Comparison of ENCODE assay signal across 20 mouse cellular contexts in the genomic region with DNA sequence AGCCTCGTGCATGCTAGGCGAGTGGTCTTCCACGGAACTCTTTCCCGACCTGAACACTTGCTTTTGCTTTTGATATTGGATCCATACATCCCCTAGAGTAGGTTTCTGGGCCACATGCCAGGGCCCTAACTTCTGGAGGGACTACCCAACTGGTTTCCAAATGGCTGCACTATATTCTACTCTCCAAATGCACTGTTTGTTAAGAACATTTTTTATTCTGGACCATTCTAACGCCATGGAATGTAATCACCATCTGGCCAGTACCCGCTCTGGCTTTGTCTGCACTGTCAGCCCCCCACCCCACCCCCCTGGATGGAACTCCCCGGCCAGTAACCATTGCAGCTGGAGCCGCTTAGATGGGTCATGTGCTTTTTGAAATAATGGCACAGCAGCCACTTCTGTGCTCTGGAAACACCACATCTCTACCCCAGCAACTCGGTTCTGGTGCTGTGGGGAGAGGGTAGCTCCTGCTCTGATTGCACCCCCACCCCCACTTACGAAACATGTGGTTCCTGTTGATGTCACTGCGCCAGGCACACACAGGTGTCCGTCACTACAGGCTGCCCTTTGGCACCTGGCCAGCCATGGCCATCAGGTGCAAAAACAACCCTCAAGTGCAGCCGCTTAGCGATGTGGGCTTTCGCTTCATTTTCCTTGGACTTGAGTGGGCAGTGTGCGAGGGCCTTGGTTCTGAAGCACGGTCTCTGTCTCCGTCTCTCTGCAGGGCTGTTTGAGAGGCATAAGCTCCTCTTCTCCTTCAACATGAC. TPM values are rescaled to one million over a fixed set of nuclear protein-coding genes. Genes with fewer than 3 reads are reported as not detected.
DNase-seq lines count a peak whose midpoint lies in the region; ATAC-seq lines count a peak whose summit lies in the region.
"Had no signal": no experiment of that assay in that cellular context is flagged by ENCODE, and none has a peak within 500 bp of the region (broad histone marks: within the 10 kb centered on the region; RNA-seq: fewer than 3 reads in every experiment).

No protein-coding gene starts in this region.

- H3K9ac ChIP-seq in embryonic facial prominence, embryonic 12.5 days: no peak overlapping the region
- no peak overlapping the region for H3K9ac ChIP-seq in embryonic facial prominence, embryonic 13.5 days

- H3K4me1 ChIP-seq in embryonic facial prominence, embryonic 12.5 days: 0 out of 2 replicates have a peak, but pooled peaks cover 4% of the 10 kb centered on the region
- no peaks in the 10 kb centered on the region for H3K4me1 ChIP-seq in embryonic facial prominence, embryonic 10.5 days
- H3K4me1 ChIP-seq in embryonic facial prominence, embryonic 13.5 days: peaks cover 14% of the 10 kb centered on the region; the same call in 1 of the 2 replicates
- no peaks in the 10 kb centered on the region for H3K4me1 ChIP-seq in heart, embryonic 10.5 days
- H3K4me1 ChIP-seq: midbrain, embryonic 10.5 days had no signal

- ATAC-seq in embryonic facial prominence, embryonic 12.5 days (ENCODE audit: insufficient number of reproducible peaks, insufficient read depth, low FRiP score, low TSS enrichment): no peak
- 0 out of 2 replicates have a peak, but pooled peaks have one; percentile 15 for ATAC-seq in embryonic facial prominence, embryonic 13.5 days (ENCODE audit: insufficient number of reproducible peaks, insufficient read depth, low FRiP score, low TSS enrichment, low read depth)
- ATAC-seq: forebrain, embryonic 14.5 days; hindbrain, postnatal 0 days; intestine, postnatal 0 days; Patski had no signal

- H3K36me3 ChIP-seq in embryonic facial prominence, embryonic 12.5 days: no peaks in the 10 kb centered on the region
- H3K36me3 ChIP-seq in embryonic facial prominence, embryonic 10.5 days (replicated peaks): no peaks in the 10 kb centered on the region
- no peaks in the 10 kb centered on the region for H3K36me3 ChIP-seq in embryonic facial prominence, embryonic 13.5 days
- H3K36me3 ChIP-seq in heart, embryonic 10.5 days: no peaks in the 10 kb centered on the region
- H3K36me3 ChIP-seq: hindbrain, embryonic 10.5 days; midbrain, embryonic 10.5 days had no signal

- H3K4me2 ChIP-seq in embryonic facial prominence, embryonic 12.5 days (replicated peaks): no peak overlapping the region
- no peak overlapping the region for H3K4me2 ChIP-seq in embryonic facial prominence, embryonic 13.5 days
- H3K4me2 ChIP-seq: liver, embryonic 11.5 days had no signal

- no peak overlapping the region for H3K4me3 ChIP-seq in embryonic facial prominence, embryonic 12.5 days
- H3K4me3 ChIP-seq in embryonic facial prominence, embryonic 10.5 days: no peak overlapping the region
- H3K4me3 ChIP-seq in embryonic facial prominence, embryonic 13.5 days: no peak overlapping the region
- H3K4me3 ChIP-seq in heart, embryonic 10.5 days: no peak overlapping the region
- H3K4me3 ChIP-seq: hindbrain, embryonic 10.5 days; midbrain, embryonic 10.5 days had no signal

- DNase-seq in embryonic facial prominence, embryonic 10.5 days (ENCODE audit: low spot score): no peak
- peak; percentile 55 for DNase-seq in right cerebral cortex, postnatal 4 days
- no peak for DNase-seq in right cerebral cortex, adult 18-20 months
- no peak for DNase-seq in layer of hippocampus, postnatal 36 days
- DNase-seq in heart, embryonic 10.5 days (ENCODE audit: low spot score): no peak
- DNase-seq: adrenal gland, adult 8-10 months; gastrocnemius, postnatal 25 days; lung, adult 18-20 months; retina, postnatal 1 day; spleen, adult 18-20 months had no signal

- H3K27me3 ChIP-seq in embryonic facial prominence, embryonic 12.5 days: no peaks in the 10 kb centered on the region
- no peaks in the 10 kb centered on the region for H3K27me3 ChIP-seq in embryonic facial prominence, embryonic 10.5 days (replicated peaks; ENCODE audit: low read depth, poor library complexity, severe bottlenecking)
- H3K27me3 ChIP-seq in embryonic facial prominence, embryonic 13.5 days: no peaks in the 10 kb centered on the region
- peaks cover 47% of the 10 kb centered on the region; the same call in 1 of the 2 replicates for H3K27me3 ChIP-seq in heart, embryonic 10.5 days (ENCODE audit: insufficient read depth, poor library complexity, severe bottlenecking)
- H3K27me3 ChIP-seq: Patski had no signal

- WGBS in embryonic facial prominence, embryonic 12.5 days: 74% methylated on average over 18 of the region's 18 CpGs
- 89% methylated on average over 18 of the region's 18 CpGs for WGBS in embryonic facial prominence, embryonic 10.5 days
- WGBS in embryonic facial prominence, embryonic 13.5 days: 70% methylated on average over 18 of the region's 18 CpGs
- 83% methylated on average over 18 of the region's 18 CpGs for WGBS in heart, embryonic 10.5 days

- 0 out of 2 replicates have a peak overlapping the region, but pooled peaks have one; percentile 20 for H3K27ac ChIP-seq in embryonic facial prominence, embryonic 12.5 days
- H3K27ac ChIP-seq in embryonic facial prominence, embryonic 10.5 days (replicated peaks): no peak overlapping the region
- no peak overlapping the region for H3K27ac ChIP-seq in embryonic facial prominence, embryonic 13.5 days
- H3K27ac ChIP-seq in heart, embryonic 10.5 days: no peak overlapping the region
- H3K27ac ChIP-seq: hindbrain, embryonic 10.5 days; hindbrain, postnatal 0 days; macrophage; midbrain, embryonic 10.5 days had no signal

- H3K9me3 ChIP-seq in embryonic facial prominence, embryonic 12.5 days: no peaks in the 10 kb centered on the region
- H3K9me3 ChIP-seq in embryonic facial prominence, embryonic 10.5 days: 0 out of 2 replicates have a peak, but pooled peaks cover 14% of the 10 kb centered on the region
- H3K9me3 ChIP-seq in embryonic facial prominence, embryonic 13.5 days: 0 out of 2 replicates have a peak, but pooled peaks cover 7% of the 10 kb centered on the region
- H3K9me3 ChIP-seq in heart, embryonic 10.5 days: peaks cover 6% of the 10 kb centered on the region
- H3K9me3 ChIP-seq: midbrain, embryonic 10.5 days had no signal

RNA-seq across cellular contexts. Expression of a gene that starts 39.9 kb away (rescaled TPM):
- polyA plus RNA-seq in embryonic facial prominence, embryonic 12.5 days (2016; fragmentation: Nextera tagmentation; extraction: Ambion mirVana): 13.4 and 13.5 TPM in 2 replicates
- polyA plus RNA-seq in embryonic facial prominence, embryonic 10.5 days (2016; fragmentation: Nextera tagmentation; extraction: Ambion mirVana): 12.1 and 13.8 TPM in 2 replicates
- polyA plus RNA-seq in embryonic facial prominence, embryonic 13.5 days (2015; fragmentation: Nextera tagmentation; extraction: Ambion mirVana): 7.1 and 8.7 TPM in 2 replicates
- 10 to 100 TPM; 79.0 to 79.2 TPM for total RNA-seq in layer of hippocampus, postnatal 36 days (2021)
- 5.0 and 7.8 TPM in 2 replicates for polyA plus RNA-seq in heart, embryonic 10.5 days (2016; fragmentation: Nextera tagmentation; extraction: Ambion mirVana)
- polyA plus RNA-seq: macrophage had no signal

RNA-seq across cellular contexts. Expression of a gene that starts 40.2 kb away (rescaled TPM):
- 116 and 118 TPM in 2 replicates for polyA plus RNA-seq in embryonic facial prominence, embryonic 12.5 days (2016; fragmentation: Nextera tagmentation; extraction: Ambion mirVana)
- 162 and 171 TPM in 2 replicates for polyA plus RNA-seq in embryonic facial prominence, embryonic 10.5 days (2016; fragmentation: Nextera tagmentation; extraction: Ambion mirVana)
- 107 and 113 TPM in 2 replicates for polyA plus RNA-seq in embryonic facial prominence, embryonic 13.5 days (2015; fragmentation: Nextera tagmentation; extraction: Ambion mirVana)
- 10 to 100 TPM; 70.6 to 79.1 TPM for total RNA-seq in layer of hippocampus, postnatal 36 days (2021)
- polyA plus RNA-seq in heart, embryonic 10.5 days (2016; fragmentation: Nextera tagmentation; extraction: Ambion mirVana): 61.4 and 91.2 TPM in 2 replicates
